Mouse (Mus musculus) megakaryocyte, embryonic 14.5 days (primary cell): ENCODE data around the gene Nubp2. TPM values are rescaled to one million over a fixed set of nuclear protein-coding genes. Genes with fewer than 3 reads are reported as not detected.

Source experiments
- H3K27me3 ChIP-seq: replicated peaks from 2 replicates; pipeline ENCODE3; 2012; ENCODE audit warnings: inconsistent platforms
- H3K36me3 ChIP-seq: replicated peaks from 2 replicates; pipeline ENCODE3; 2012; ENCODE audit warnings: low read length, inconsistent platforms, mixed read lengths
- H3K4me1 ChIP-seq: 2 replicates; pipeline ENCODE4 v1.6.1; 2012; ENCODE audit warnings: inconsistent platforms
- H3K4me3 ChIP-seq: replicated peaks from 2 replicates; pipeline ENCODE3; 2012; ENCODE audit warnings: moderate library complexity, mild to moderate bottlenecking, inconsistent platforms
- H3K9me3 ChIP-seq: 2 replicates; pipeline ENCODE4 v1.6.1; 2012; ENCODE audit warnings: inconsistent platforms
- FLI1 ChIP-seq: IDR thresholded peaks from 2 replicates; pipeline ENCODE4 v1.6.1; 2012; ENCODE audit warnings: low read length, inconsistent platforms, mixed read lengths
- GATA1 ChIP-seq: IDR thresholded peaks from 3 replicates; pipeline ENCODE4 v1.6.1; 2012; ENCODE audit warnings: mixed read lengths, low read length, inconsistent platforms, borderline replicate concordance
- polyA plus RNA-seq: library from polyadenylated mRNA; stranded (reverse); fragments of >175 nt; gene quantifications from 2 replicates; pipeline ENCODE4 v1.2.3, GENCODE M21; 2012; ENCODE audit warnings: low replicate concordance; ENCODE audit not compliant: insufficient read depth

Nubp2 gene
- polyA plus RNA-seq, 1 experiment, result 67.0 TPM

DNA sequence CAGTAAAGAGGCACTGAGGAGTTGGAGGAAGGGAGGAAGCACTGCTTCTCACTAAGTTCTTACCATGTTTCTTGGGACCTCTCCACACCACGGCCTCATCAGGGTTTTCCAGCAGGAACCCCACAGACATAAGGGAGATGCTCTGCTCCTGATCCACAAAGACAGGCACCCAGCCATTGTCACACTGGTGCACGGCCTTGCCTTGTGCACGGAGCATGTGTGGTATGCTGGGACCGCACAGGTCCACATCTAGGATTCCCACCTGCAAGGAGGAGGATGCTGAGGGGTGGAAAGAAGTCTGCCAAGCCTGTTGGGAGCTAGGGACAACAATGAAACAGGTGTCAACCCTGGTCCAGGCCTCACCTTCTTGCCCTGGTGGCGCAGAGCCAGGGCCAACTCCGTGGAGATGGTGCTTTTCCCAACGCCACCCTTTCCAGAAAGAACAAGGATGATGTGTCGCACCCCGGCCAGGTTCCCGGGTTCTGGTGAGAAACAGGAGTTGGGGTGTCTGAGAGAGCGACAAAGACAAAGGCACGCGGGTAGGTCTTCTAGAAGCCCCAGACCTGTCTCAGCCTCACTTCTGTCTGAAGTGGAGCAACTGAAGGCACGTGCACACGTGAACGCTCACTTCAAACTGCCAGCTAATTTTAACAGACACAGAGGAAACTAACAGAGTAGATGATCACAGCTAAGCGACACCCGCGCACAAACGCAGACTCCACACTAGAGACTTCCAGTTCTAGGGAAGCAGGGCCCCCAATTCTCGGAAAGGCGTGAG is 604 bp downstream of the Nubp2 start:
- H3K4me1 ChIP-seq, result peaks cover 70% of the 10 kb centered on the region

DNA sequence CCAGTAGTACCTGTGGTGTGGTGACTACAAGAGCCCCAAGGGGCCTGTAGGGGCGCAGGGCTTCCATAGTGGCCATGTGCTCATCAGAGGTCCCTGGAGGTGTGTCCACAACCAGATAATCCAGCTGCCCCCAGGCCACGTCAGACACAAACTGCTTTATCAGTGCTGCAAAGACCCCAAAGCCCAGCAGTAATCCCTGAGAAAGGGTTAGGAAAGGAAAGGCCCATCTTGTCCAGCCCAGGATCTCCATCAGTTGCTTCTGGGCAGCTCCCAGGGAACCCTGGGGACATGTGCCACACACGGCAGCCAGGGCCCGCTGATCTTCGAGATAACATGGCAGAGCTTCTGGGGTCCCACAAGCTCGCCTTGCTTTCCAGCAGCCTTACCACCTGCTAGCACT is 1.8 kb downstream of the Nubp2 start:
- TF ChIP-seq GATA1 (no peak), FLI1 (no peak)
- Histone ChIP-seq H3K36me3 (peaks cover 63% of the 10 kb centered on the region), H3K9me3 (no peaks in the 10 kb centered on the region), H3K4me3 (peak overlapping the region; percentile 99), H3K27me3 (no peaks in the 10 kb centered on the region), H3K4me1 (peaks cover 65% of the 10 kb centered on the region)

More for the DNA sequence above, 604 bp downstream of the Nubp2 start:
- Histone ChIP-seq H3K4me3 (peak overlapping the region; percentile 99), H3K36me3 (peaks cover 71% of the 10 kb centered on the region), H3K27me3 (no peaks in the 10 kb centered on the region), H3K9me3 (no peaks in the 10 kb centered on the region)
- TF ChIP-seq FLI1 (no peak), GATA1 (no peak)

DNA sequence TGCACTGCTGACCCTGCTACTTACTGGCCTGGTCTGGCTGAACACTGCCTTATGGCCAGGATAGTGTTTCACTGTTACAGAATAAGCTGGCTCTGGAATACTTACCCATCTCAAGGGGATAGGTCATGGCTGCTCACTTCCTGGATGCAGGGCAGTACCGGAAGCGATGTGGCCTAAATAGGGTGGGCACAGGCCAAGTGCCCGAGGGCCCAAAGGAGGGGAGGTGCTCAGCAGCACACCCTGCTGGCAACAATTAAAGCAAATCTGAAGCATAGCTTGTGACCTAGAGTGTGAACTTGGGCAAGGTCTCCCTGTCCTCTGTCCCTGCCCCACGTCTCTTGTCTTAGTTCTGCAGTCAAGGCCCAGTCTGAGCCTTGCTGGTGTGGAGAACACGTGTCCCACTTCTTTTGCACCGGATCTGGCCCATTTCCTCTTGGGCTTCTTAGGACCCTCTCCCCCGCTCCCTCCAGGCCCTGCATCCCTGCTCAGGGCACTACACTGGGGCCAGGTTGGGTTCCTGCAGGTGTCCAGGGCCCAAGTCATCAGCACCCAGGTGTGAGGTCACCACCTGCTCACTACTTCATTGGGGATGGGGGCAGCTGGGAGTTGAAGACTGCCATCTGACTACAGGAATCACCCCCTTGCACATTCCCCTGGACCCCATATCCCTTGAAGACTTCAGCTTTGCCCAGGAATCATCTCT is 4.3 kb downstream of the Nubp2 start:
- H3K9me3 ChIP-seq, result no peaks in the 10 kb centered on the region
- peaks cover 48% of the 10 kb centered on the region for H3K4me1 ChIP-seq
- peaks cover 4% of the 10 kb centered on the region for H3K27me3 ChIP-seq
- TF ChIP-seq GATA1, result no peak
- TF ChIP-seq FLI1, result no peak; the same call in 1 of the 2 replicates
- H3K36me3 ChIP-seq, result peaks cover 49% of the 10 kb centered on the region
- peak overlapping the region; percentile 79 for H3K4me3 ChIP-seq

DNA sequence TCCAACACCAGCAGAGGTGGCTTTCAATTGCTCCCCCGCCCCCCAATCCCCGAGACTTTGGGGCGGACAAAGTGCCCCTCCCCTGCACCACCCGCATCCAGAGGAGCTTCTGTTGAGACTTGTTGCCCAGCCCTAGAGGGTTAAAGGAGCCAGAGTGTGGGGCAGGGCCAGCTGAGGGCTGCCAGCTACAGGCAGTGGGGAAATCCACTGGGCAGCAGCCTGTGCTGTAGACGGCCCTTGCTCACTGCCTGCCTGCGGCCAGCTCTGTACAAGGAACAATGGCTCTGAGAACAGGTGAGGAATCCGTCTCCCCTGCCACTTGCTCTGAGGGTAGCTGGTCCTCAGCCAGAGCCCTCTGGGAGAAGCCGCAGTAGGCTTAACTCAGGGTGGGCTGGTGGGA is 7.6 kb downstream of the Nubp2 start:
- peaks cover 32% of the 10 kb centered on the region for H3K36me3 ChIP-seq

DNA sequence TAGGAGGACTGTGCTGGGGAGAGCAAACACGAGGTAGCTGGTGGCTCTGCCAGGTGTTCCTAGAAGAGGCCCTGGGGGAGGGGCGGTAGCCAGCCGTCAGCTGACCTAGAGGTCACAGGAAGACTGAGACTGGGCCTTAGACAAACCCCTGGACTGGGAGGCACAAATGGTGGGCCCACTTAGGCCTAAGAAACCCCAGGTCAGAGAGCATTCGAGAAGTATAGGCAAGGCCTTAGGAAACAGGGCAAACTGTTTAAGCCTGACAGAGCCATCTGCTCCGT is 8.1 kb downstream of the Nubp2 start:
- Histone ChIP-seq H3K27me3 (peaks cover 12% of the 10 kb centered on the region), H3K4me1 (peaks cover 43% of the 10 kb centered on the region), H3K36me3 (peaks cover 28% of the 10 kb centered on the region), H3K9me3 (no peaks in the 10 kb centered on the region), H3K4me3 (no peak overlapping the region)
- TF ChIP-seq FLI1 (no peak), GATA1 (no peak)

More for the DNA sequence above, 7.6 kb downstream of the Nubp2 start:
- Histone ChIP-seq H3K4me1 (peaks cover 44% of the 10 kb centered on the region), H3K9me3 (no peaks in the 10 kb centered on the region), H3K4me3 (no peak overlapping the region), H3K27me3 (peaks cover 12% of the 10 kb centered on the region)
- TF ChIP-seq FLI1 (no peak), GATA1 (no peak)

DNA sequence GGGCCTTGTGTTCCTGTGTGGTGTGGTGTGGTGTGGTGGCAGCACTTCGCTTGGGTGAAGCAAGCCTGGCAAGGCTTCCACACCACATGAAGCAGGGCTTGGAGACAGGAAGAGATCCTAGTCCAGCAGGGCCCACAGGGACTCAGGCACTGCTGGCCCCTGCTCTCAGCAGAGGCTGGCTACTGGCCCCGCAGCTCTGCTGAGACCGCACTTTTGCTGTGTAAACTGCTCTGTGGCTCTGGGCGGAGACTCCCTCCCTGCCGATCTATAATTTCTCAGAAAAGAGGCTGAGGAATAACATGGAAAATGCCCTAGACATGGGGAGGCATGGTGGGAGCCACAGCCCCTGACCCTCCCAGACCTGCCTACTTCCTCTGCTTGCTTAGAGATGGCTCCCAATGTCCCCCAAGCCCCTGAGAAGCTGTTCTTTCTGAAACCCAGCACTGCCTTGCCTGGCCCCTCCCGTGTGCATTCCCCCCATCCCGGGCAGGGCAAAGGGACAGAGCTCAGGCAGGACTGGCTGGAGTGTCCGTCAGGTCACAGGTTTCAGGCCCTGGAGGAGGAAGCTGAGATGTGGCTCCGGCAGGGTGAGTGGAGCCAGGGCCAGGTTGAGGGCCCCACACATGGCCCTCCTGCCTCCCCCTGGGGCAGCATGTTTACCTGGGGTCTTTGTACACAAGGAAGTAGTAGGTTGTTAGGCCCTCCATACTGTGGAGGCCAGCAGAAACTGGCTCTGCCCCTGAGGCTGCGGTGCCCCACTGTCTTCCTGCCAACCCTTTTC is 8.6 kb downstream of the Nubp2 start:
- peaks cover 39% of the 10 kb centered on the region for H3K4me1 ChIP-seq
- no peaks in the 10 kb centered on the region for H3K9me3 ChIP-seq
- TF ChIP-seq GATA1 (no peak), FLI1 (no peak)
- peaks cover 12% of the 10 kb centered on the region for H3K27me3 ChIP-seq
- peaks cover 22% of the 10 kb centered on the region for H3K36me3 ChIP-seq
- H3K4me3 ChIP-seq, result no peak overlapping the region

DNA sequence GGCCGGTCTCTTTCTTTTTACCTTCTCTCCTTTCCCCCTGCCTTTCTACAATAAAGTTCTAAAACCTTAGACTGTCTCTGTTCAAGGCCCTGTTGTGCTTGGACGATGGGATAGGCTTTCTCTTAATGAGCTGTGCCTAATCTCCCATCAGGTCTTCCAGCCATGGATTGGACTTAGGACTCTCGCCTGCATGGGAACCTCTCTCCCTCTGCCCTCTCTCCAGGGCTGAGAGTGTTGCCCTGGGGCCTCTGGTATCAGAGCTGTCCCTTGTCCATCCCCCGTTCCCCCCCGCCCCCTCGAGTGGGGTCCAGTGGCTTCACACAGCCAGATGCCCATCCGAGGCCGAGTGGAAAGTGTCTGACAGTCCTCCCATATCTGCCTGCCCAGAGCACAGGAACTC is 11.2 kb downstream of the Nubp2 start:
- no peak overlapping the region for H3K4me3 ChIP-seq

DNA sequence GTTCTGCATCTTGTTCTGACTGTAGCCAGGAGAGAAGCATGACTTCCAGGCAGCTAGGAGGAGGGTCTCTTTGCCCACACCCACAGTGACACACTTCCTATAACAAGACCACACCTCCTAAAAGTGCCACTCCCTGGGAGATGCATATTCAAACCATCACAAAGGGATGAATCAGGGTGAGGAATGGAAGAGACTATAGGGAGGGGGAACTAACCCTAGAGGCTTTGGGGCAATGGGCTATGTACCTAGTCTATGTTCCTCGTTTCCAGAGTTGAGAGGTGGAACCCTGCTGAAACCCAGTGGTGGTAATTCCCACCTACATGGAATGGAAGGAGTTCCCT is 11.8 kb downstream of the Nubp2 start:
- TF ChIP-seq FLI1 (no peak), GATA1 (no peak)
- no peaks in the 10 kb centered on the region for H3K36me3 ChIP-seq
- H3K27me3 ChIP-seq, result peaks cover 20% of the 10 kb centered on the region
- no peaks in the 10 kb centered on the region for H3K9me3 ChIP-seq
- H3K4me1 ChIP-seq, result peaks cover 20% of the 10 kb centered on the region
- no peak overlapping the region for H3K4me3 ChIP-seq

More for the DNA sequence above, 11.2 kb downstream of the Nubp2 start:
- peaks cover 16% of the 10 kb centered on the region for H3K27me3 ChIP-seq
- H3K4me1 ChIP-seq, result peaks cover 20% of the 10 kb centered on the region
- no peaks in the 10 kb centered on the region for H3K36me3 ChIP-seq
- TF ChIP-seq FLI1 (no peak), GATA1 (no peak)
- no peaks in the 10 kb centered on the region for H3K9me3 ChIP-seq

DNA sequence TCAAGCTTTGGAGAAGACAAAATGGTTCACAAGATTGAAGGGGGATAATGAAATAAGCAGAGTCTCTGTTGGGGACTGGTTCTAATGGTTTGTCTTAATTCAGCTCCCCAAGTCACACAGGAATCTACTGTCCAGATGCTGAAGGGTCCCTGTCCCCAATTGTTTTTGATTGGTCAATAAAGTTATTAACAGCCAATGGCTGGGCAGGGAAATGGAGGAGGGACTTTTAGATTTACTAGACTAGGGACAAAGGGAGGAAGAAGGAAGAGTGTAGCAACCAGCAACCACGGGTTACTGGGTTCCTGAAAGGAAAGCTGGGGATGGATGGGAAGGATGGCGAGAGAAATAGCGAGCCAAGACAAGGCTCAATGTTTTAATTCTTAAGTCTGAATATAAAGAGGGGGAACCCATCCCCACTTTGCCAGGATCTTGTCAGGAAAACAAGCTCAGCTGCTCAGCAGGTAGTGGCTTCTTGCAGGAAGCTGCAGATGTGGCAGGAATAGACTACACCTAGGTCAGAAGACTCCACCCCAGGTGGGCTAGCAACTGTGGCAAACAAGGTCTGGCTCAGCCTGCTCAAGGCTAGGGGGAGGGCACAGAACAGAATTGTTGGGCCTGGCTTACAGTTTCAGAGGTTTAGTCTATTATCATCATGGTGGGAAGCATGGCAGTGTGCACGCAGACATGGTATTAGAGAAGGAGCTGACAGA is 12.3 kb downstream of the Nubp2 start:
- TF ChIP-seq GATA1 (no peak), FLI1 (no peak)
- Histone ChIP-seq H3K4me1 (peaks cover 20% of the 10 kb centered on the region), H3K36me3 (no peaks in the 10 kb centered on the region), H3K9me3 (no peaks in the 10 kb centered on the region), H3K4me3 (no peak overlapping the region), H3K27me3 (peaks cover 21% of the 10 kb centered on the region)

DNA sequence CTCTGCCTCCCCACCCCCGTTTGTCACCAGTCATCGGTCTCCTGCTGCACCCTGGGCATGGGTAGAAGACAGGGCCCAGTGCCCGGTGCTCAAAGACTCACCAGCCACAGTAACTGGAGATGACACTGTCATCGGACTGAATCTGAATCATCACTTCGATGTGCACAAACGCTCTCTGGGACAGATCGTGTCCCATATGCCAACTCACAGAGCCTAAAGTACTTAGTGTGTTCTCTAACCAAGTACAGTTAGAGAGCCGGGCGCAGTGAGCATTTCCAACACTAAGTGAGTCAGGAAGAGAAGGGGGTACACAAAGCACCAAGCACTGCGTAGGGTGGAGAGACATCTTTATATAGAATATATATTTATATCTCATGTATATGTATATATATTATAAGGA is 18.2 kb downstream of the Nubp2 start:
- H3K9me3 ChIP-seq, result no peaks in the 10 kb centered on the region
- peaks cover 39% of the 10 kb centered on the region for H3K36me3 ChIP-seq
- peaks cover 12% of the 10 kb centered on the region for H3K27me3 ChIP-seq
- no peak overlapping the region for H3K4me3 ChIP-seq
- TF ChIP-seq GATA1, result no peak
- no peaks in the 10 kb centered on the region for H3K4me1 ChIP-seq
